Mouse (Mus musculus) thymus, adult 2 months (tissue): Measurements from ENCODE around the gene Dtnbp1. TPM values are rescaled to one million over a fixed set of nuclear protein-coding genes. Genes with fewer than 3 reads are reported as not detected.

Experiments used
- DNase-seq: peaks from one replicate; pipeline ENCODE4 v3.0.0; 2021
- H3K27ac ChIP-seq: fragments of 200-500 bp; 2 replicates; pipeline ENCODE4 v1.5.1; 2012; ENCODE audit warnings: low read length, control low read depth; ENCODE audit not compliant: control insufficient read depth, insufficient read depth
- H3K27me3 ChIP-seq: fragments of 200-500 bp; 2 replicates; pipeline ENCODE4 v1.6.1; 2012; ENCODE audit warnings: mild to moderate bottlenecking, low read length, moderate library complexity, mixed read lengths; ENCODE audit not compliant: control insufficient read depth, insufficient read depth
- H3K36me3 ChIP-seq: fragments of 200-500 bp; 2 replicates; pipeline ENCODE4 v1.6.1; 2012; ENCODE audit warnings: mild to moderate bottlenecking, low read length, moderate library complexity; ENCODE audit not compliant: control insufficient read depth, insufficient read depth
- H3K4me1 ChIP-seq: fragments of 200-500 bp; replicated peaks from 2 replicates; pipeline ENCODE4 v1.6.1; 2012; ENCODE audit warnings: low read length; ENCODE audit not compliant: control insufficient read depth, insufficient read depth
- H3K4me3 ChIP-seq: fragments of 200-500 bp; 2 replicates; pipeline ENCODE4 v1.5.1; 2012; ENCODE audit warnings: mild to moderate bottlenecking, low read length, control low read depth, moderate library complexity; ENCODE audit not compliant: control insufficient read depth, insufficient read depth
- CTCF ChIP-seq: fragments of 200-500 bp; IDR thresholded peaks from 2 replicates; pipeline ENCODE4 v1.5.1; 2012; ENCODE audit warnings: mild to moderate bottlenecking, control low read depth, low read length, moderate library complexity, borderline replicate concordance; ENCODE audit not compliant: control insufficient read depth, poor library complexity, insufficient read depth; ENCODE audit errors: extremely low read depth
- POLR2A ChIP-seq: fragments of 200-500 bp; IDR thresholded peaks from 2 replicates; pipeline ENCODE4 v1.6.1; 2012; ENCODE audit warnings: mild to moderate bottlenecking, low read length, control low read depth, moderate library complexity; ENCODE audit not compliant: control insufficient read depth, poor library complexity, insufficient read depth; ENCODE audit errors: extremely low read depth
- WGBS: fragments of 180-500 bp; shearing (Covaris S2); methylation state at CpG from one replicate; pipeline ENCODE4 v1.1.7; 2018; 5-methylcytosine and 5-hydroxymethylcytosine counted together
- polyA plus RNA-seq: library from polyadenylated mRNA; depleted of rRNA; stranded (reverse); fragments of >200 nt; gene quantifications from 2 replicates; pipeline ENCODE4 v1.2.3, GENCODE M21; 2012

Gene Dtnbp1
- polyA plus RNA-seq, 1 experiment, result 70.6 TPM

GRCm38 (mm10) chr13:44982799-44983198, 19.1 kb downstream of the Dtnbp1 start:
- no peak overlapping the region for H3K27ac ChIP-seq
- H3K4me1 ChIP-seq, result peaks cover 29% of the 10 kb centered on the region
- DNase-seq, result no peak
- no peak overlapping the region for H3K4me3 ChIP-seq
- WGBS, result 22% methylated on average over 7 of the region's 7 CpGs
- no peaks in the 10 kb centered on the region for H3K36me3 ChIP-seq
- H3K27me3 ChIP-seq, result no peaks in the 10 kb centered on the region
- no peak for TF ChIP-seq CTCF
- TF ChIP-seq POLR2A, result no peak

- peaks cover 13% of the 10 kb centered on the region for H3K4me1 ChIP-seq
- no peak overlapping the region for H3K27ac ChIP-seq
- 96% methylated on average over 7 of the region's 7 CpGs for WGBS
- DNase-seq, result no peak
- no peak for TF ChIP-seq POLR2A
- no peak for TF ChIP-seq CTCF
- no peak overlapping the region for H3K4me3 ChIP-seq
- H3K27me3 ChIP-seq, result no peaks in the 10 kb centered on the region
- H3K36me3 ChIP-seq, result no peaks in the 10 kb centered on the region
Measured at GRCm38 (mm10) chr13:44979433-44979832, 22.5 kb downstream of the Dtnbp1 start.

GRCm38 (mm10) chr13:44977483-44978141, 24.3 kb downstream of the Dtnbp1 start:
- WGBS, result 99% methylated on average over 2 of the region's 2 CpGs
- Histone ChIP-seq H3K4me3 (no peak overlapping the region), H3K36me3 (no peaks in the 10 kb centered on the region), H3K27me3 (no peaks in the 10 kb centered on the region), H3K27ac (no peak overlapping the region), H3K4me1 (peaks cover 11% of the 10 kb centered on the region)
- DNase-seq, result no peak
- TF ChIP-seq POLR2A (no peak), CTCF (no peak)

- DNase-seq, result no peak
- 97% methylated on average over 2 of the region's 2 CpGs for WGBS
- Histone ChIP-seq H3K36me3 (no peaks in the 10 kb centered on the region), H3K27me3 (no peaks in the 10 kb centered on the region), H3K4me1 (peaks cover 10% of the 10 kb centered on the region), H3K4me3 (no peak overlapping the region), H3K27ac (no peak overlapping the region)
- TF ChIP-seq POLR2A (no peak), CTCF (no peak)
Measured at GRCm38 (mm10) chr13:44977059-44977458, 24.9 kb downstream of the Dtnbp1 start.

- Histone ChIP-seq H3K36me3 (no peaks in the 10 kb centered on the region; the same call in 1 of the 2 replicates), H3K27me3 (no peaks in the 10 kb centered on the region), H3K4me1 (no peaks in the 10 kb centered on the region), H3K4me3 (no peak overlapping the region), H3K27ac (no peak overlapping the region)
- TF ChIP-seq CTCF, result no peak
- no peak for TF ChIP-seq POLR2A
- WGBS, result 97% methylated on average over 5 of the region's 5 CpGs
- no peak for DNase-seq
Measured at GRCm38 (mm10) chr13:44960542-44961291, 41.2 kb downstream of the Dtnbp1 start.

GRCm38 (mm10) chr13:44957049-44957448, 44.9 kb downstream of the Dtnbp1 start:
- no peak for TF ChIP-seq POLR2A
- TF ChIP-seq CTCF, result no peak
- H3K4me1 ChIP-seq, result no peaks in the 10 kb centered on the region
- H3K27ac ChIP-seq, result no peak overlapping the region
- H3K4me3 ChIP-seq, result no peak overlapping the region
- H3K27me3 ChIP-seq, result no peaks in the 10 kb centered on the region
- no peak for DNase-seq
- 96% methylated on average over 8 of the region's 8 CpGs for WGBS
- H3K36me3 ChIP-seq, result no peaks in the 10 kb centered on the region; the same call in 1 of the 2 replicates
